Mouse (Mus musculus) neural tube, embryonic 10.5 days (tissue): ENCODE measurements at regions not wholly inside any gene's neighbourhood (a gene's known extent, or its start where the extent isn't known, plus 50 kb on each side); places are given as distances from the start of the nearest gene placed in this dataset.

ENCODE experiments used
- DNase-seq: peaks from one replicate; pipeline ENCODE4 v3.0.0-alpha.2; 2017; ENCODE audit warnings: low spot score; ENCODE audit errors: extremely low spot score

GRCm38 (mm10) chr3:41181438-41181837 lies 98.6 kb upstream of the Pgrmc2 start:
- no peak for DNase-seq

DNA sequence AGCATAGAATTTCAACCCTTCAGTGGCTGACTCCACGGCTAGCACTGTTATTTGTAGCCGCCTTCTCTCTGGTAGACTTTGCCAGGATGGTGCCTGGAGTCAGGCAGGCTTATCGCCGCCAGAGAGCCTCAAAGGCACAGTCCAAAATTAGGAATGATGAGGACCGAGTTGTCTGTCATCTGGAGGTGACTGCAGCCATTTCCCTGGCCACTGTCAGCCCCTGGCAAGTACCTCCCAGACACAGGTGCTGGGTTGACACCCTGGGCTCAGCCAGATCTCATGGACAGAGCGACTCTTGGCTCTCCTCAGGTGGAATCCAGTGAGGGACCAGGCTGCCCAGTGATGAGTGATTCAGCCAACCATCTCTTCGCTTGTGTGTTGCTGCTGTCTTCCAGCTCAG lies 98.1 kb upstream of the Pgrmc2 start:
- DNase-seq, result no peak

GRCm38 (mm10) chr3:41179037-41179880 lies 96.4 kb upstream of the Pgrmc2 start:
- no peak for DNase-seq

DNA sequence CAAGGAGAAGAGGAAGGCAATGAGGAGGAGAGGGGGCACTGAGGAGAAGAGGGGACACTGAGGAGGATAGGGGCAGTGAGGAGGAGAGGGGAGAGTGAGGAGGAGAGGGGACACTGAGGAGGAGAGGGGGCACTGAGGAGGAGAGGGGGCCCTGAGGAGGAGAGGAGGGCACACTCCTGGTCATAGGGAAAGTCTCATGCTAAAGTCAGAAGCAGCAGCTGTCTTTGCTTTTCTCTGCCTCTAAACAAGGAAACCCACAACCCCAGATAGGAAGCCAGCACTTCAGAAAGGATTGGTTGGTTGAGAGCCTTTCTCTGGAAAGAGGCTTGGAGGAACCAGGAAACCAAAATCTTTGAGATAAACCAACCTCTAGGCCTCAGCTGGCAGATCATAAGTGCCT lies 94.3 kb upstream of the Pgrmc2 start:
- no peak for DNase-seq

DNA sequence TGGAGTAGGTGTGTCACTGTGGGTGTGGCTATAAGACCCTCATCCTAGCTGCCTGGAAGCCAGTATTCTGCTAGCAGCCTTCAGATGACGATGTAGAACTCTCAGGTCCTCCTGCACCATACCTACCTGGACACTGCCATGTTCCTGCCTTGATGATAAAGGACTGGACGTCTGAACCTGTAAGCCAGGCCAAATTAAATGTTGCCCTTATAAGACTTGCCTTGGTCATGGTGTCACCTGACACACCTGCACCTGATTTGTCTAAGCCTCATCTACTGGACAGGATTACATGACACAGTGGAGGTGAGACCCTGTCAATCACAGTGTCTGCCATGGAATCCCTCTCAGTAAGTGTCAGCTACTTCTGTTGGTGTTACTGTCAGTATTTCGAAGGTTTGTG lies 92.5 kb upstream of the Pgrmc2 start:
- no peak for DNase-seq

DNA sequence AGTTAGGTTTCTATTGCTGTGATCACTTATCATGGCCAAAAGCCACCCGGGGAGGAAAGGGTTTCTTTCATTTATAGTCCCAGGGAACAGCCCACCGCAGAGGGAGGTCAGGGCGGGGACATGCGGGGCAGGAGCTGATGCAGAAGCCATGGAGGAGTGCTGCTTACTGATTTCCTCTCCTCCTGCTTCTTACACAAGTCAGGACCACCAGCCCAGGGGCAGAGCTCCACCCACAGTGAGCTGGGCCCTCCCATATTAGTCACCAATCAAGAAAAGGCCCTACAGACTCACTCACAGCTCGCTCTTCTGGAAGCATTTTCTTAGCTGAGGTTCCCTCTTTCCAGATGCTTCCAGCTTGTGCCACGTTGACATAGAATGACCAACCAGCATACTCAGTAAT lies 90.7 kb upstream of the Pgrmc2 start:
- DNase-seq, result no peak

- no peak for DNase-seq
These were observed 89.7 kb upstream of the Pgrmc2 start for GRCm38 (mm10) chr3:41172306-41173215.

GRCm38 (mm10) chr3:41171772-41172171 lies 88.9 kb upstream of the Pgrmc2 start:
- no peak for DNase-seq

- DNase-seq, result no peak
These were observed 88.5 kb upstream of the Pgrmc2 start for GRCm38 (mm10) chr3:41171310-41171709.

DNA sequence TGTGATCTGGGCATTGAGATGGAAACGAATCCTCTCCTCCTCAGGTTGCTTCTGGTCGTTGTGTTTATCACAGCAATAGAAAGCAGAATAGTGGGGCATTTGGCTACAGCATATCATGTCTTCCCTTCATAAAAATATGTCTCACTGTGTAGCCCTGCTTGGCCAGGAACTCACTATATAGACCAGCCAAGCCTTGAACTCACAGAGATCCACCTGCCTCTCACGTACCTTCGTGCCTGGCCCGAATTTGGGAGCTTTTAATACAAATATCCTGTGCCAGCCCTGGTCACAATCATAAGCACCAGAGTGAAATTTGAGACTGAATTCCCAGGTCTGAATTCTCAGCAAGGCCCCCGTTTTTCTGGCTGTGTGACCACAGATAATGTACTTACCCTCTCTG lies 87.7 kb upstream of the Pgrmc2 start:
- DNase-seq, result peak; percentile 1

GRCm38 (mm10) chr3:41169430-41169829 lies 86.6 kb upstream of the Pgrmc2 start:
- DNase-seq, result peak; percentile 11

DNA sequence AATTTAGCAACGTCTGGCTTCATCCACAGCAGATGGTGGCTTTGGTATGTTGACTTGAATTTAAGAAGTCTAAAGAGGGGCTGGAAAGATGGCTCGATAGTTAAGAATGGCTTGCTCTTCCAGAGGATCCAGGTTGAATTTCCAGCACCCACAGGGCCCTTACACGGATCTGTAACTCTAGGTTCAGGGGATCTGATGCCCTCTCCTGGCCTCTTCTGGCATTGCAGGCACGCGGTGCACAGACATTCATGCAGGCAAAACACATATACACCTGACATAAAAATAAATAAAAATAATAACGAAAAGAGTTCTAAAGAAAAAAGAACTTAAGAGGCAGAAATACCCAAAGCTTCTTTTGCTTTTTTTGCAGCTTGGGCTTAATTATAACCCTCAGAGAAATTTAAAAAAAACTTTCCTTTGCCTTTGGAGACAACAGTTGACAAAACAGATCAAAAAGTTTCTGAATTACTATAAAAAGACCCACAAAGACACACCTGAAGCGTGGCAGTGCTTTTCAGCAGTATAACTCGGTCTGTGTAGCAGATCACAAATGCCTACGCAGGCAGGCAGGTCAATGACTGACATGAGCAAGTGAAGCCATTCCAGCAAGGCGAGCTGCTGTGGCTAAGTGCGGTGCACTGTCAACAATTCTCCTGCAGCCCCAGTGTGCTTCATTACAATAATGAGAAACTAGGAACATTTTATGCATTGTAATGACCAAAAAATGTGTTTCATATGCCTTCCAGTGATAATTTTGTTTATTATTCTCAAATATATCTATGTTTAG lies 85.5 kb upstream of the Pgrmc2 start:
- peak; percentile 15 for DNase-seq

- peak; percentile 7 for DNase-seq
These were observed 84.6 kb upstream of the Pgrmc2 start for GRCm38 (mm10) chr3:41167476-41167875.

- no peak for DNase-seq
These were observed 81.9 kb upstream of the Pgrmc2 start for GRCm38 (mm10) chr3:41164736-41165135.

DNA sequence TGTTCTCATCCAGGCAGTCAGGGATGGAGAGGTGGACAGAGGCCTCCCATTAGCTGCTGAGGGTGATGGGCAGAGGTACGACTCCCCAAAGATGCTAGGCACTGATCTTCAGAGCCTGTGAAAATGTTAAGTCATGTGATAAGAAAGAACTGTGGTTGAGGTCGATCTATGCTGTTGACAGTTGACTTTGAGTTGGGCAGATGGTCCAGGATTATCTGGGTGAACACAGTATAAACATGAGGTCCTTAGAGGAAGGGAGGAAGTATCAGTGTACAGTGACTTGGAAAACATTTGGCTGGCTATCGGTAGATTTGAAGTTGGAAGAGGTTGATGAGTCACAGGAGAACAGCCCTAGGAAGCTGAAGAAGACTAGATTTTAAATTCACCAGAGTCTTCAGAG lies 80.9 kb upstream of the Pgrmc2 start:
- DNase-seq, result no peak

- no peak for DNase-seq
These were observed 79.7 kb upstream of the Pgrmc2 start for GRCm38 (mm10) chr3:41162514-41162913.

DNA sequence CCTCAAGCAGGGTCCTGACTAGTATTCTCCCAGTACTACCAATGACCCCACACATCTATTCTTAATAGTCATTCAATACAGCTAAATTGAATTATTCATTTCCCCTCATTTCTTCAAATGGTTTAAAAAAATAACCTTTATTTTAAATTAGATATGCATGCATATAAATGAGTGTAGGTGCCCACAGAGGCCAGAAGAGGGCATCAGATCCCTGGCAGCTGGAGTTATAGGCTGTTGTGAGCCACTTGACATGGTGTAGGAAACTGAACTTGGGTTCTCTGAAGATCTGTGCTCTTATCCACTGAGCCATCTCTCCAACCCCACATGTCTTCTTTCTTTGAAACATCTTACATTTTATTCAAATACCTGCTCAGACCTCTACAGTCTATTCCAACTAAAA lies 77.8 kb upstream of the Pgrmc2 start:
- no peak for DNase-seq

- DNase-seq, result no peak
These were observed 75.6 kb upstream of the Pgrmc2 start for GRCm38 (mm10) chr3:41158314-41158973.

DNA sequence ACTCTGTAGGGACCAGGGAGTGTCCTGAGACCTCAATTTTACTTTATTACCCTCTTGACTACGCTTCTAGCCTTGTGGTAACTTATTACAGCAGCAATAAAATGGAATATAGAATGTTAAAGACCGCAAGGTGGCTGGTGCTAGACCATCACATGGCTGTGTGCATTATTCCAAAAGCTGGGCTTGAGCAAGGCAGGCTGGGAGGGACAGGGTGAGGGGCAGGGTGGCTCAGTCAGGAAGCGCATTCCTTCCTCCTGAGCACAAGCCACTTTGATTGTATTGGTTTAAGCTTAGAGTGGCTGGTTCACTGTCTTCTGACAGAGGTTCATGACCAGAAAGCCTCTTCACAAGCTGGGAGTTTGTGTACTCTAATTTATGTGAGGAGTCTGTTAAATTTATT lies 74.6 kb upstream of the Pgrmc2 start:
- no peak for DNase-seq

- no peak for DNase-seq
These were observed 73.7 kb upstream of the Pgrmc2 start for GRCm38 (mm10) chr3:41156562-41156961.

DNA sequence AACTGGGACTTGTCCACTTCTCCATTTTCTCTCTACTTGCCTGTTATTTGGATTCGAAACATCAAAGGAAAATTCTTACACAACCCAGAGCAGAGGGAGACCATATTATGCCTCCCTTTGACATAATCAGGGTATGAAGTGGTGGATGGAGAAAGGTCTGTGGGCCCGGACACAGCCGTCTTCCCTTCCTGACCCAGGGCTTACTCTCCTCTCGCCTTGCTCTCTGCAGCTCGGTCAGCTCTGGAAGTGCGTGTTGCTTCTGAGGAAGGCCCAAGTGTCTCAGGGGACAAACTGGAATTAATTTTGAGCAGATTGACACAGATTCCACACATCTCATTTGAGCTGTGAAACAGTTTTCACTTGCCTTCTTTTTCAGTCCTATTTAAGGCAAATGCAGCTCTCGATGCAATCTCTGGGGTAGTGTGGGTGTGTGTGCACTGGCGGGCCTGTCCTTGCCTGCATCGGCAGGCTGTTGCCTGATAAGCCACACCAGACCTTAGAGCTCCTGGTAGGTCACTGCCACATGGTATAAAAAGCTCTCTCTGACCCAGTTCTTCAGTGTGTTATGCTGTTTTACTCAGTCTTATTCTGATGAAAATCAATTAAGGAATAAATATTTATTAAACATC lies 72.4 kb upstream of the Pgrmc2 start:
- DNase-seq, result no peak
